Mouse (Mus musculus): ENCODE measurements around the gene Pld3. TPM values are rescaled to one million over a fixed set of nuclear protein-coding genes. Genes with fewer than 3 reads are reported as not detected.

Pld3 gene
- polyA plus RNA-seq, 1 experiment: 142 TPM

GRCm38 (mm10) chr7:27486770-27487697 lies 66.0 kb downstream of the Pld3 start, which contains the start of gene Sertad1:
Gene Sertad1 (plus strand): TSS chr7:27486910.
- H3K4me1 ChIP-seq (ENCODE audit: control insufficient read depth, insufficient read depth, low read length): peaks cover 14% of the 10 kb centered on the region
- peak within 1 kb of the TSS; percentile 72 for H3K4me3 ChIP-seq (ENCODE audit: insufficient read depth, low read depth, low read length)
- H3K27me3 ChIP-seq (replicated peaks; ENCODE audit: control insufficient read depth, insufficient read depth, low read length): no peaks in the 10 kb centered on the region
- no peaks in the 10 kb centered on the region; the same call in 1 of the 2 replicates for H3K36me3 ChIP-seq (ENCODE audit: control insufficient read depth, insufficient read depth, low read length)
- DNase-seq: peak; percentile 100
- TF ChIP-seq POLR2A (IDR thresholded peaks at IDR 0.05; ENCODE audit: low read depth, low read length): peak; percentile 100
- 0 out of 2 replicates have a peak, but pooled peaks have one; percentile 18 for TF ChIP-seq CTCF (conservative IDR thresholded peaks at IDR 0.05; ENCODE audit: insufficient read depth, insufficient read length, low read depth, low read length)
- WGBS: 1% methylated on average over 75 of the region's 80 CpGs
- peak within 1 kb of the TSS; percentile 90 for H3K27ac ChIP-seq (ENCODE audit: insufficient read depth, low read depth, low read length)

GRCm38 (mm10) chr7:27486102-27486769 lies 66.8 kb downstream of the Pld3 start:
- peak; percentile 72 for DNase-seq
- 1% methylated on average over 13 of the region's 13 CpGs for WGBS
- peak overlapping the region; percentile 57 for H3K4me3 ChIP-seq (ENCODE audit: insufficient read depth, low read depth, low read length)
- TF ChIP-seq CTCF (conservative IDR thresholded peaks at IDR 0.05; ENCODE audit: insufficient read depth, insufficient read length, low read depth, low read length) (no peak), POLR2A (IDR thresholded peaks at IDR 0.05; ENCODE audit: low read depth, low read length) (no peak)
- H3K36me3 ChIP-seq (ENCODE audit: control insufficient read depth, insufficient read depth, low read length): no peaks in the 10 kb centered on the region; the same call in 1 of the 2 replicates
- peaks cover 10% of the 10 kb centered on the region for H3K4me1 ChIP-seq (ENCODE audit: control insufficient read depth, insufficient read depth, low read length)
- no peaks in the 10 kb centered on the region for H3K27me3 ChIP-seq (replicated peaks; ENCODE audit: control insufficient read depth, insufficient read depth, low read length)
- peak overlapping the region; percentile 72 for H3K27ac ChIP-seq (ENCODE audit: insufficient read depth, low read depth, low read length)

GRCm38 (mm10) chr7:27483860-27484259 lies 69.2 kb downstream of the Pld3 start:
- 87% methylated on average over 4 of the region's 4 CpGs for WGBS
- H3K4me3 ChIP-seq (ENCODE audit: insufficient read depth, low read depth, low read length): no peak overlapping the region
- no peaks in the 10 kb centered on the region for H3K27me3 ChIP-seq (replicated peaks; ENCODE audit: control insufficient read depth, insufficient read depth, low read length)
- peaks cover 14% of the 10 kb centered on the region for H3K4me1 ChIP-seq (ENCODE audit: control insufficient read depth, insufficient read depth, low read length)
- H3K36me3 ChIP-seq (ENCODE audit: control insufficient read depth, insufficient read depth, low read length): no peaks in the 10 kb centered on the region
- TF ChIP-seq CTCF (conservative IDR thresholded peaks at IDR 0.05; ENCODE audit: insufficient read depth, insufficient read length, low read depth, low read length) (no peak), POLR2A (IDR thresholded peaks at IDR 0.05; ENCODE audit: low read depth, low read length) (no peak)
- no peak overlapping the region for H3K27ac ChIP-seq (ENCODE audit: insufficient read depth, low read depth, low read length)
- DNase-seq: no peak

Other genes with a start within 250 kb of the Pld3 start
- 76.9 and 84.7 TPM in 2 replicates for gene Ltbp4, start 215.5 kb downstream of the Pld3 start, polyA plus RNA-seq (2012; rRNA removed)
- 39.2 and 45.5 TPM in 2 replicates for gene Shkbp1, start 197.2 kb downstream of the Pld3 start, polyA plus RNA-seq (2012; rRNA removed)
- 0.39 TPM in 1 of 2 replicates, not detected in the other for gene Gm20479, start 195.8 kb downstream of the Pld3 start, polyA plus RNA-seq (2012; rRNA removed)
- gene Sptbn4, start 105.5 kb downstream of the Pld3 start, polyA plus RNA-seq (2012; rRNA removed): 0.09 and 0.12 TPM in 2 replicates
- 47.1 and 47.8 TPM in 2 replicates for gene Blvrb, start 105.2 kb downstream of the Pld3 start, polyA plus RNA-seq (2012; rRNA removed)
- 9.0 and 12.8 TPM in 2 replicates for gene Sertad3, start 79.5 kb downstream of the Pld3 start, polyA plus RNA-seq (2012; rRNA removed)
- 19.4 and 23.7 TPM in 2 replicates for gene Sertad1, start 66.3 kb downstream of the Pld3 start, polyA plus RNA-seq (2012; rRNA removed)
- gene Prx, start 53.9 kb downstream of the Pld3 start, polyA plus RNA-seq (2012; rRNA removed): 1.2 and 1.5 TPM in 2 replicates
- gene Hipk4, start 30.0 kb downstream of the Pld3 start, polyA plus RNA-seq (2012; rRNA removed): 0.48 and 0.61 TPM in 2 replicates
- gene 2310022A10Rik, start within 50 bp of the Pld3 start, polyA plus RNA-seq (2012; rRNA removed): 16.9 and 19.3 TPM in 2 replicates
- 83.9 and 89.2 TPM in 2 replicates for gene Akt2, start 38.3 kb upstream of the Pld3 start, polyA plus RNA-seq (2012; rRNA removed)
- not detected in 2 replicates for gene Ttc9b, start 100.7 kb upstream of the Pld3 start, polyA plus RNA-seq (2012; rRNA removed)
- gene Map3k10, start 121.4 kb upstream of the Pld3 start, polyA plus RNA-seq (2012; rRNA removed): 24.6 and 26.8 TPM in 2 replicates
- gene Zfp607b, start 136.1 kb upstream of the Pld3 start, polyA plus RNA-seq (2012; rRNA removed): 0.27 and 1.1 TPM in 2 replicates
- 1.7 and 2.4 TPM in 2 replicates for gene Zfp60, start 178.2 kb upstream of the Pld3 start, polyA plus RNA-seq (2012; rRNA removed)

All from kidney, adult 2 months (tissue).